16 mouse cellular contexts compared by ENCODE assay signal in genomic region chr13:74183011-74183695, GRCm38 (mm10). TPM values are rescaled to one million over a fixed set of nuclear protein-coding genes. Genes with fewer than 3 reads are reported as not detected.
A peak's percentile ranks its signal among the peaks of the same experiment; 100 is the strongest.
DNase-seq lines count a peak whose midpoint lies in the region.
"Had no signal": no experiment of that assay in that cellular context is flagged by ENCODE, and none has a peak within 500 bp of the region (broad histone marks: within the 10 kb centered on the region; RNA-seq: fewer than 3 reads in every experiment).

No protein-coding gene starts in this region.

- intact Hi-C loops in heart, postnatal 14 days (cut with DNase I), result no loop called here

- peak; percentile 60 for DNase-seq in adrenal gland, adult 2 months
- no peak for DNase-seq in adrenal gland, adult 8-10 months
- peak; percentile 70 for DNase-seq in heart, adult 11 months
- no peak for DNase-seq in heart, postnatal 14 days
- peak; percentile 13 for DNase-seq in 3T3-L1 (ENCODE audit: low read depth, low spot score)
- DNase-seq in brain, adult 2 months (ENCODE audit: low read depth, low spot score), result peak; percentile 41
- no peak for DNase-seq in T-cell, adult 2 months (ENCODE audit: low spot score)
- DNase-seq: adrenal gland, postnatal 10 days; adrenal gland, postnatal 25 days; B cell, adult 2 months; cerebellum, adult 11-12 months; cerebellum, adult 2 months; cerebellum, adult 9-10 months; cerebellum, postnatal 10 days; cerebellum, postnatal 25 days; forebrain, postnatal 0 days had no signal

RNA-seq across cellular contexts. Expression of gene Exoc3, which starts 25.4 kb away (rescaled TPM):
- total RNA-seq in adrenal gland, adult 2 months (2021), result 10 to 100 TPM; 54.2 to 69.9 TPM
- polyA plus RNA-seq in adrenal gland, adult 2 months (2012; rRNA removed), result 30.0 and 40.0 TPM in 2 replicates
- 10 to 100 TPM; 63.0 to 79.3 (median 72.3) TPM for total RNA-seq in adrenal gland, adult 8-10 months (2022)
- 10 to 100 TPM; 47.8 to 52.9 TPM for total RNA-seq in heart, postnatal 14 days (2021)

Comparison
In these comparisons a context has a peak if more than half of its experiments do, and no peak if none do; other contexts are left out.
1. DNase-seq: peak in adrenal gland, adult 2 months (single experiment), heart, adult 11 months (single experiment), 3T3-L1 (single experiment) and brain, adult 2 months (single experiment); none in adrenal gland, adult 8-10 months (single experiment), heart, postnatal 14 days (0 of 2) and T-cell, adult 2 months (single experiment).